Mouse (Mus musculus): ENCODE results near the gene Dgki. TPM values are rescaled to one million over a fixed set of nuclear protein-coding genes. Genes with fewer than 3 reads are reported as not detected.

The Dgki gene
- total and polyA plus RNA-seq, 3 experiments = not detected

DNA sequence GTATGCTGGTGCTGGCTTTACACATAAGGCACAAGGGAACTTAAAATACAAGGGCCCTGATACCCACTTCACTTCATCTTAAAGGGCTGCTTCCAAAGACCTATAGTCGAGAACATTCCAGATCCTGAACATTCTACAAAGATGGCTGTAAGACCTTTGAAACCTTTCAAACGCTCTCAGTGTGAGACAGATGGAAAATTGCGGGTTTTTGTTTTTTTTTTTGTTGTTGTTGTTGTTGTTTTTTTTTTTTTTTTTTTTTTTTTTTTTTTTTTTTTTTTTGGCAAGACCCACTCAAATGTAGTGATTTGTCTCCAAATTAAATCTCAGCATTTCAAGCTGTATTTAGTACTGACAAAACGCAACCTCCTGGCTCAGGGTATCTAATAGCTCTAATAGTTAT is 32.0 kb downstream of the Dgki start:
- DNase-seq (ENCODE audit: low read depth, low spot score) = no peak
- Histone ChIP-seq H3K36me3 (ENCODE audit: control insufficient read depth in 1 of 2, insufficient read depth in 2 of 2, low read length in 2 of 2) (no peaks in the 10 kb centered on the region), H3K9ac (ENCODE audit: control insufficient read depth, low read depth, low read length, poor library complexity, severe bottlenecking) (no peak overlapping the region), H3K79me2 (ENCODE audit: control insufficient read depth, insufficient read depth, low read length, poor library complexity) (no peaks in the 10 kb centered on the region), H3K27ac (ENCODE audit: control insufficient read depth, low read depth, low read length) (no peak overlapping the region), H3K9me3 (replicated peaks; ENCODE audit: insufficient read depth, low read length) (no peaks in the 10 kb centered on the region), H3K4me3 (ENCODE audit: control insufficient read depth in 1 of 2, insufficient read depth in 1 of 2, low read depth in 2 of 2, low read length in 2 of 2) (no peak overlapping the region), H3K27me3 (ENCODE audit: control insufficient read depth in 1 of 2, insufficient read depth in 2 of 2, low read length in 2 of 2) (no peaks in the 10 kb centered on the region), H3K4me1 (ENCODE audit: control insufficient read depth in 1 of 2, insufficient read depth in 2 of 2, low read length in 2 of 2) (no peaks in the 10 kb centered on the region)
- TF ChIP-seq TAL1 (IDR thresholded peaks at IDR 0.05; ENCODE audit: low read length) = no peak
- TF ChIP-seq MYB (IDR thresholded peaks at IDR 0.05; ENCODE audit: low read depth, low read length) = no peak
- TF ChIP-seq USF1 (IDR thresholded peaks at IDR 0.05; ENCODE audit: low read depth, low read length) = no peak
- no peak for TF ChIP-seq ZMIZ1 (IDR thresholded peaks at IDR 0.05; ENCODE audit: low read depth, low read length)
- TF ChIP-seq RCOR1 (IDR thresholded peaks at IDR 0.05; ENCODE audit: low read depth, low read length) = no peak
- no peak for TF ChIP-seq JUND (IDR thresholded peaks at IDR 0.05; ENCODE audit: low read depth, low read length)
- no peak for TF ChIP-seq ELF1 (IDR thresholded peaks at IDR 0.05; ENCODE audit: low read depth, low read length)
- no peak for TF ChIP-seq HCFC1 (IDR thresholded peaks at IDR 0.05; ENCODE audit: low read depth, low read length)
- no peak for TF ChIP-seq MAZ (IDR thresholded peaks at IDR 0.05; ENCODE audit: low read depth, low read length)
- TF ChIP-seq NELFE (IDR thresholded peaks at IDR 0.05; ENCODE audit: low read depth, low read length) = no peak
- TF ChIP-seq MYC (IDR thresholded peaks at IDR 0.05; ENCODE audit: low read depth, low read length) = no peak
- no peak for TF ChIP-seq NRF1 (IDR thresholded peaks at IDR 0.05; ENCODE audit: insufficient read depth, low read depth, low read length, poor library complexity, severe bottlenecking)
- TF ChIP-seq GATA1 (IDR thresholded peaks at IDR 0.05; ENCODE audit: low read depth, low read length) = no peak
- no peak for TF ChIP-seq SMC3 (IDR thresholded peaks at IDR 0.05; ENCODE audit: low read depth, low read length)
- no peak for TF ChIP-seq UBTF (IDR thresholded peaks at IDR 0.05; ENCODE audit: borderline replicate concordance, insufficient read depth, low read depth, low read length)
- no peak for TF ChIP-seq E2F4 (IDR thresholded peaks at IDR 0.05; ENCODE audit: borderline replicate concordance, low read depth, low read length)
- no peak for TF ChIP-seq MAX (IDR thresholded peaks at IDR 0.05; ENCODE audit: low read length)
- TF ChIP-seq USF2 (IDR thresholded peaks at IDR 0.05; ENCODE audit: borderline replicate concordance in 1 of 2, insufficient read depth in 1 of 2, low read depth in 1 of 2, low read length in 2 of 2) = no peak
- no peak for TF ChIP-seq ZNF384 (IDR thresholded peaks at IDR 0.05; ENCODE audit: low read depth, low read length)
- TF ChIP-seq KAT2A (conservative IDR thresholded peaks at IDR 0.05; ENCODE audit: low read depth, low read length) = no peak

DNA sequence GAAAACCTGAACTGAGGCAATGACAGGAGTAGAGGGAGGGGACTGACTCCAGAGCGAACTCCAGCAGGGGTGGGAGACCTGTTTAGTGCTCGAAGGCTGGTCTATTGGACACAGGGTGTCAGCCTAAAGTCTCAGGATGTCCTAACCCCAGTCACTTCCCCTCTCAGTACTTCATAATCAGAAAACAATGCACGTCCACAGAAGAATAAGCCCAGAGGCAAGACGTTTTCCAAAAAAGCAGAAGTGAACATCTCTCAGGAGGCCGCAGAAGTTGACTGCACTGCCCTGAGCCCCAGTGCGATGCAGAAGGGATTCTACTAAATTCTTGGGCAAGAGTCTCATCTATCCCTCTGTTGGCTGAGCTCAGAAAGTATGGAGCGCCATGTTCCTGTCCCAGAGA is 37.5 kb downstream of the Dgki start:
- TF ChIP-seq SMC3 (IDR thresholded peaks at IDR 0.05; ENCODE audit: low read depth, low read length) = no peak
- TF ChIP-seq USF2 (IDR thresholded peaks at IDR 0.05; ENCODE audit: borderline replicate concordance in 1 of 2, insufficient read depth in 1 of 2, low read depth in 1 of 2, low read length in 2 of 2) = no peak
- no peak for TF ChIP-seq SIN3A (IDR thresholded peaks at IDR 0.05; ENCODE audit: low read length)
- TF ChIP-seq ELF1 (IDR thresholded peaks at IDR 0.05; ENCODE audit: low read depth, low read length) = no peak
- no peak for TF ChIP-seq ZC3H11A (IDR thresholded peaks at IDR 0.05; ENCODE audit: low read depth, low read length)
- no peak for TF ChIP-seq MEF2A (IDR thresholded peaks at IDR 0.05; ENCODE audit: extremely low read depth, insufficient replicate concordance, low read depth, low read length, poor library complexity, severe bottlenecking)
- TF ChIP-seq USF1 (IDR thresholded peaks at IDR 0.05; ENCODE audit: low read depth, low read length) = no peak
- TF ChIP-seq TBP (IDR thresholded peaks at IDR 0.05; ENCODE audit: low read depth, low read length) = no peak
- TF ChIP-seq UBTF (IDR thresholded peaks at IDR 0.05; ENCODE audit: borderline replicate concordance, insufficient read depth, low read depth, low read length) = no peak
- TF ChIP-seq RAD21 (IDR thresholded peaks at IDR 0.05; ENCODE audit: low read depth, low read length) = no peak
- no peak for TF ChIP-seq CHD1 (IDR thresholded peaks at IDR 0.05; ENCODE audit: low read depth, low read length)
- H3K27ac ChIP-seq (ENCODE audit: control insufficient read depth, low read depth, low read length) = no peak overlapping the region
- H3K4me1 ChIP-seq (ENCODE audit: control insufficient read depth in 1 of 2, insufficient read depth in 2 of 2, low read length in 2 of 2) = no peaks in the 10 kb centered on the region
- H3K9ac ChIP-seq (ENCODE audit: control insufficient read depth, low read depth, low read length, poor library complexity, severe bottlenecking) = no peak overlapping the region
- H3K9me3 ChIP-seq (replicated peaks; ENCODE audit: insufficient read depth, low read length) = no peaks in the 10 kb centered on the region
- H3K4me3 ChIP-seq (ENCODE audit: control insufficient read depth in 1 of 2, insufficient read depth in 1 of 2, low read depth in 2 of 2, low read length in 2 of 2) = no peak overlapping the region
- H3K36me3 ChIP-seq (ENCODE audit: control insufficient read depth in 1 of 2, insufficient read depth in 2 of 2, low read length in 2 of 2) = no peaks in the 10 kb centered on the region
- no peaks in the 10 kb centered on the region for H3K27me3 ChIP-seq (ENCODE audit: control insufficient read depth in 1 of 2, insufficient read depth in 2 of 2, low read length in 2 of 2)
- H3K79me2 ChIP-seq (ENCODE audit: control insufficient read depth, insufficient read depth, low read length, poor library complexity) = no peaks in the 10 kb centered on the region
- no peak for DNase-seq (ENCODE audit: low read depth, low spot score)
